Mouse (Mus musculus): ENCODE measurements at regions not wholly inside any gene's neighbourhood (a gene's known extent, or its start where the extent isn't known, plus 50 kb on each side); places are given as distances from the start of the nearest gene placed in this dataset.

DNA sequence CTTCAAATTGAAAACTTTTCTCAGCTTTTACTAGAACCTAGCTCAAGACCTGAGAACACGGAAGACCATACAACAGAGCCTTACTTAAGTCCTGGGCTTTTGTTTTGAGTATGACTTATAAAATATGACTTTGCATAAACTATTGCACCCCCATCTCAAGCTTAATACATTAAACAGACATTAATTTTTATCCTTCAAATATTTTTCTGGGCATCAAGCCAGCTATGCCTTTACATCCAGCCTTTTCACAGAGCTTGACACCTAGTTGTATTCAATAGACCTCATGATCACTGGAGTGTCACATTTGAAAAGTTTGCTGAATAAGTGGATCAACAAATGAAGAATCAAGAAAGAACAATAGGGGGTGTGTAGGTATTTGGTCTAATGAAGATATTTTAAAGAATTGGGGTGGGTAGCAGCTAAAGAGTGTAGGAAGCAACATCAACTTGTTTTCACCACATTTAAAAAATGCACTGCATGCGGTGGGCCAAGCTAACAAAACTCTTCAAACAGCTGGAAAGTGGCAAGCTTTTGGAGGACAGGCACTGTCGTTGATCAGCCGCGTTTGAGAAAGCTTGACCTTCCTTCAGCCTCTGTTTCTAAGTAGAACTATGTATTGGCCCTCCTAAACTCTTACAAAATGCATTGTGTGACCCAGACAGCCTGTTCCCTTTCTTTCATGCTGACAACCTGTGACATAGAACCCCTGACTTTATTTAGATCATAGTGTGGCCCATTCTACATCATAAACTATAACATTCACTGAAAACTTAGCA lies 138.2 kb upstream of the Dio2 start:
- no peaks in the 10 kb centered on the region for H3K79me2 ChIP-seq (replicated peaks; ENCODE audit: control insufficient read depth, insufficient read depth, low read length)

DNA sequence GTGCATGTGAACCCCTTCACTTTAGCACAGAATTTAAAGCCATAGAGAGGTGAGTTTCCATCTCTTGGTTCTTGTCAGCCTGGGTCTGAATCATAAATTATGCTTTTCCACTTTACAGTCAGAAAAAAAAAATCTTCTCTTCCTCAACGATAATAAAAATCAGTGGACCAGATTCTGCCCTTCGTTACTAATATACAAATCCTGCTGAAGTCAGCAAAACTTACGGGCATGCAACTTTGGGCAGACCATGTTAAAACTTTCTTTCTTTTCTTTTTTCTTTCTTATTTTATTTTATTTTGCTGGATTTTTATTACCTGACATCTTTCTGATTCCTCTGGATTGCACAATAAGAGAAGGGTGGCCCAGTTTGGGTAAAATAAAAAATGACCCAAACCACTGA lies 136.6 kb upstream of the Dio2 start:
- Histone ChIP-seq H3K27me3 (ENCODE audit: control insufficient read depth, insufficient read depth, low read length) (no peaks in the 10 kb centered on the region), H3K4me1 (ENCODE audit: control insufficient read depth, insufficient read depth, low read length) (no peaks in the 10 kb centered on the region), H3K4me3 (no peak overlapping the region), H3K36me3 (ENCODE audit: control insufficient read depth, insufficient read depth, low read length) (no peaks in the 10 kb centered on the region), H3K9ac (ENCODE audit: low read depth, low read length) (no peak overlapping the region), H3K27ac (no peak overlapping the region), H3K79me2 (replicated peaks; ENCODE audit: control insufficient read depth, insufficient read depth, low read length) (no peaks in the 10 kb centered on the region)
- 92% methylated on average over 3 of the region's 3 CpGs for WGBS
- no peak for TF ChIP-seq EP300 (IDR thresholded peaks at IDR 0.05; ENCODE audit: insufficient read depth, low read depth, low read length)
- no peak for TF ChIP-seq POLR2A (IDR thresholded peaks at IDR 0.05; ENCODE audit: insufficient read depth, low read depth, low read length)
- no peak for TF ChIP-seq CTCF (IDR thresholded peaks at IDR 0.05)
- intact Hi-C loops (cut with DNase I) = no loop called here
- DNase-seq = no peak

More for the DNA sequence above, 138.2 kb upstream of the Dio2 start:
- no peaks in the 10 kb centered on the region for H3K27me3 ChIP-seq (ENCODE audit: control insufficient read depth, insufficient read depth, low read length)
- no peak for DNase-seq
- no peak for TF ChIP-seq CTCF (IDR thresholded peaks at IDR 0.05)
- TF ChIP-seq EP300 (IDR thresholded peaks at IDR 0.05; ENCODE audit: insufficient read depth, low read depth, low read length) = no peak
- no peak for TF ChIP-seq POLR2A (IDR thresholded peaks at IDR 0.05; ENCODE audit: insufficient read depth, low read depth, low read length)
- 79% methylated on average over 5 of the region's 5 CpGs for WGBS
- H3K36me3 ChIP-seq (ENCODE audit: control insufficient read depth, insufficient read depth, low read length) = no peaks in the 10 kb centered on the region
- H3K27ac ChIP-seq = no peak overlapping the region
- H3K4me1 ChIP-seq (ENCODE audit: control insufficient read depth, insufficient read depth, low read length) = no peaks in the 10 kb centered on the region
- no peak overlapping the region for H3K9ac ChIP-seq (ENCODE audit: low read depth, low read length)
- intact Hi-C loops (cut with DNase I) = no loop called here
- H3K4me3 ChIP-seq = no peak overlapping the region

DNA sequence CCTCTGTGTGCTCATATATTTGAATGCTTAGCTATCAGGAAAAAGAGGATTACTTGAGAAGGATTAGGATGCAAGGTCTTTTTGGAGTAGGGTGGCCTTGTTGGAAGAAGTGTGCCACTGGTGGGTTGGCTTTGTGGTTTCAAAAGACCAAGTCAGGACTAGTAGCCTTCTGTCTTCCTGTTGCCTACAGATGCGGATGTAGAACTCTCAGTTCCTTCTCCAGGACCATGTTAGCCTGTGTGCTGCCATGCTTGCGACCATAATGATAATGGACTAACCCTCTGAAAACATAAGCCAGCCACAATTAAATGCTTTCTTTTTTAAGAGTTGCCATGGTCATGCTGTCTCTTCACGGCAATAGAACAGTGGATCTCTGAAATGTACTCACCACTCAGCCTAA lies 135.7 kb upstream of the Dio2 start:
- 90% methylated on average over 3 of the region's 3 CpGs for WGBS
- H3K4me1 ChIP-seq (ENCODE audit: control insufficient read depth, insufficient read depth, low read length) = no peaks in the 10 kb centered on the region

DNA sequence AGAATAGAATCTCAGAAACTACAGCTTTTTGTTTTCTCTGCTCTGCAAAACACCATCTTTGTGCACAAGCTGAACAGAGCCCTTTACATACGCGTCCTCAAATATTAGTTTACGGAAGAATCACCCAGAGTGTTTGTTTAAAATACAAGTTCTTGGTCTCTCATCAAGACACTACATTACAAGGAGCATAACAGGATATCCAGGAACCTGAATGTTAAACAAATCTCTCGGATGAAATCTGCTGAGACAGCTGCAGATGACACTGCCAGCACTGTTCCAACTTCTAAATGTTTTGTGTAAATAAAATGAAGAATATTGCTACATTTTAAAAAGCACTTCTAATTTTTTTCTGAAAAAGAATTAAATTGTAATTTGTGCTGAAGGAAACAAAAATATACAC lies 128.4 kb upstream of the Dio2 start:
- Histone ChIP-seq H3K9ac (ENCODE audit: low read depth, low read length) (no peak overlapping the region), H3K4me1 (ENCODE audit: control insufficient read depth, insufficient read depth, low read length) (no peaks in the 10 kb centered on the region), H3K4me3 (no peak overlapping the region), H3K27ac (no peak overlapping the region), H3K36me3 (ENCODE audit: control insufficient read depth, insufficient read depth, low read length) (no peaks in the 10 kb centered on the region), H3K79me2 (replicated peaks; ENCODE audit: control insufficient read depth, insufficient read depth, low read length) (no peaks in the 10 kb centered on the region), H3K27me3 (ENCODE audit: control insufficient read depth, insufficient read depth, low read length) (no peaks in the 10 kb centered on the region)
- 82% methylated on average over 4 of the region's 4 CpGs for WGBS
- TF ChIP-seq CTCF (IDR thresholded peaks at IDR 0.05) (no peak), EP300 (IDR thresholded peaks at IDR 0.05; ENCODE audit: insufficient read depth, low read depth, low read length) (no peak), POLR2A (IDR thresholded peaks at IDR 0.05; ENCODE audit: insufficient read depth, low read depth, low read length) (no peak)
- intact Hi-C loops (cut with DNase I) = no loop called here
- no peak for DNase-seq

More for the DNA sequence above, 135.7 kb upstream of the Dio2 start:
- Histone ChIP-seq H3K36me3 (ENCODE audit: control insufficient read depth, insufficient read depth, low read length) (no peaks in the 10 kb centered on the region), H3K27me3 (ENCODE audit: control insufficient read depth, insufficient read depth, low read length) (no peaks in the 10 kb centered on the region), H3K79me2 (replicated peaks; ENCODE audit: control insufficient read depth, insufficient read depth, low read length) (no peaks in the 10 kb centered on the region), H3K27ac (no peak overlapping the region), H3K9ac (ENCODE audit: low read depth, low read length) (no peak overlapping the region), H3K4me3 (no peak overlapping the region)
- DNase-seq = no peak
- no peak for TF ChIP-seq POLR2A (IDR thresholded peaks at IDR 0.05; ENCODE audit: insufficient read depth, low read depth, low read length)
- TF ChIP-seq CTCF (IDR thresholded peaks at IDR 0.05) = no peak
- TF ChIP-seq EP300 (IDR thresholded peaks at IDR 0.05; ENCODE audit: insufficient read depth, low read depth, low read length) = no peak
- intact Hi-C loops (cut with DNase I) = no loop called here

DNA sequence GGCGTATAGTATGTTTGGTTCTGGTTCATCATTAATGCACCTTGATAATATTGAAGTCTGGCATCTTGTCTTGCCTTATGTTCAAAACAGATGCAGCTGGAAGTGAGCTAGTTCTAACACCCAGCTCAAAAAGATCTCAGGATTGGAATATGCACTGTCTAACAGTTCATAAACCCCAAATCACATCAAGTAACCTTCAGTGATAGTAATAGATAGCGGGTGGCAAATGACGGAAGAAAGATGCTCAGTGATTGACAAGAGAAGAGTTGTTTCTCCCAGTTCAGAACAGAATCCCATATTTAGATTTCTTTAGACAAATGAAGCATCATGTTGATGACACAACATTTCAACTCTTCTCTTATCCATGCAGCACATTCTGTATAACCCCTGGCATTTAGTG lies 124.4 kb upstream of the Dio2 start:
- intact Hi-C loops (cut with DNase I) = no loop called here
- WGBS = 86% methylated on average over 3 of the region's 3 CpGs

DNA sequence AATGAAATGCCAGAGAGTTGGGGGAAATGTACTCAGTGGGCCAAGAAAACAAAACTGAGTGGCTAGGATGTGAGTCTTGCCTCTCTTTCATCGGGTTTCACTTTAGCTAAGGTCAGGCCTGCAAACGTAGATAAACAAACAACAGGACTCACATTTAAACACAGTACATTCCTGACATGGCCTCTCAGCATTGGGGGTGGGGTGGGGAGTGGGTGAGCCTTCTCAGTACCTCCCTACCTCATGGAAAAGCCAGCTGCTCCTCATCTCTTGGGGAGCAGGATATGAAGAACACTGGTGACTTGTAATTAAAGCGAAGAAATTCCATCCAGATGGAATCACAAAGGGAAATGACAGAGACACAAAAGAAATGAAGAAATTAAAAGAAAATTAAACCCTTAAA lies 119.5 kb upstream of the Dio2 start:
- H3K27ac ChIP-seq = no peak overlapping the region
- intact Hi-C loops (cut with DNase I) = no loop called here
- DNase-seq = peak in 1 of 2 experiments; percentile 4
- H3K4me3 ChIP-seq = no peak overlapping the region
- TF ChIP-seq CTCF (IDR thresholded peaks at IDR 0.05) = no peak
- TF ChIP-seq POLR2A (IDR thresholded peaks at IDR 0.05; ENCODE audit: insufficient read depth, low read depth, low read length) = no peak
- TF ChIP-seq EP300 (IDR thresholded peaks at IDR 0.05; ENCODE audit: insufficient read depth, low read depth, low read length) = no peak
- H3K27me3 ChIP-seq (ENCODE audit: control insufficient read depth, insufficient read depth, low read length) = no peaks in the 10 kb centered on the region
- H3K4me1 ChIP-seq (ENCODE audit: control insufficient read depth, insufficient read depth, low read length) = no peaks in the 10 kb centered on the region
- no peaks in the 10 kb centered on the region for H3K36me3 ChIP-seq (ENCODE audit: control insufficient read depth, insufficient read depth, low read length)
- H3K79me2 ChIP-seq (replicated peaks; ENCODE audit: control insufficient read depth, insufficient read depth, low read length) = no peaks in the 10 kb centered on the region
- no peak overlapping the region for H3K9ac ChIP-seq (ENCODE audit: low read depth, low read length)
- WGBS = 34% methylated on average over 3 of the region's 3 CpGs

More for the DNA sequence above, 124.4 kb upstream of the Dio2 start:
- no peak overlapping the region for H3K9ac ChIP-seq (ENCODE audit: low read depth, low read length)
- no peaks in the 10 kb centered on the region for H3K36me3 ChIP-seq (ENCODE audit: control insufficient read depth, insufficient read depth, low read length)
- H3K27ac ChIP-seq = no peak overlapping the region
- H3K4me1 ChIP-seq (ENCODE audit: control insufficient read depth, insufficient read depth, low read length) = no peaks in the 10 kb centered on the region
- H3K27me3 ChIP-seq (ENCODE audit: control insufficient read depth, insufficient read depth, low read length) = no peaks in the 10 kb centered on the region
- no peaks in the 10 kb centered on the region for H3K79me2 ChIP-seq (replicated peaks; ENCODE audit: control insufficient read depth, insufficient read depth, low read length)
- DNase-seq = no peak
- no peak overlapping the region for H3K4me3 ChIP-seq
- TF ChIP-seq POLR2A (IDR thresholded peaks at IDR 0.05; ENCODE audit: insufficient read depth, low read depth, low read length) = no peak
- TF ChIP-seq CTCF (IDR thresholded peaks at IDR 0.05) = no peak
- TF ChIP-seq EP300 (IDR thresholded peaks at IDR 0.05; ENCODE audit: insufficient read depth, low read depth, low read length) = no peak
